Mouse (Mus musculus) embryonic facial prominence, embryonic 13.5 days (tissue): ENCODE data around the gene Ube4b. TPM values are rescaled to one million over a fixed set of nuclear protein-coding genes. Genes with fewer than 3 reads are reported as not detected.

ENCODE experiments used
- ATAC-seq: fragments of 200-750 bp; cut with Nextera tagmentation; 2 replicates; pipeline ENCODE4 v1.8.0; 2017; ENCODE audit warnings: low read depth; ENCODE audit not compliant: insufficient number of reproducible peaks, insufficient read depth, low FRiP score, low TSS enrichment
- H3K27ac ChIP-seq: fragments of 300-500 bp; sonication (generic); 2 replicates; pipeline ENCODE4 v1.5.1; 2015; ENCODE audit warnings: moderate library complexity, mild to moderate bottlenecking, inconsistent platforms
- H3K27me3 ChIP-seq: fragments of 300-500 bp; sonication (generic); 2 replicates; pipeline ENCODE4 v1.6.1; 2015; ENCODE audit warnings: mild to moderate bottlenecking, inconsistent platforms
- H3K36me3 ChIP-seq: fragments of 300-500 bp; sonication (generic); 2 replicates; pipeline ENCODE4 v1.6.1; 2015; ENCODE audit warnings: mild to moderate bottlenecking, inconsistent platforms
- H3K4me1 ChIP-seq: fragments of 300-500 bp; sonication (generic); 2 replicates; pipeline ENCODE4 v1.6.1; 2015; ENCODE audit warnings: inconsistent platforms
- H3K4me2 ChIP-seq: fragments of 300-500 bp; sonication (generic); 2 replicates; pipeline ENCODE4 v1.6.1; 2015; ENCODE audit warnings: moderate library complexity, mild to moderate bottlenecking, inconsistent platforms
- H3K4me3 ChIP-seq: fragments of 300-500 bp; sonication (generic); 2 replicates; pipeline ENCODE4 v1.5.1; 2015; ENCODE audit warnings: mild to moderate bottlenecking, inconsistent platforms
- H3K9ac ChIP-seq: fragments of 300-500 bp; sonication (generic); 2 replicates; pipeline ENCODE4 v1.6.1; 2015; ENCODE audit warnings: mild to moderate bottlenecking, inconsistent platforms
- H3K9me3 ChIP-seq: fragments of 300-500 bp; sonication (generic); 2 replicates; pipeline ENCODE4 v1.6.1; 2016; ENCODE audit warnings: inconsistent platforms
- WGBS: fragments of 180-500 bp; shearing (Covaris S2); methylation state at CpG from one replicate; pipeline ENCODE4 v1.1.7; 2015; ENCODE audit warnings: mixed read lengths; 5-methylcytosine and 5-hydroxymethylcytosine counted together
- polyA plus RNA-seq: library from polyadenylated mRNA; unstranded; fragments of >200 nt; fragmentation: Nextera tagmentation; extraction: Ambion mirVana; gene quantifications from 2 replicates; pipeline ENCODE4 v1.2.1, GENCODE M21; 2015

Ube4b gene
- polyA plus RNA-seq, 1 experiment from 2014 or later, result 49.4 TPM

- no peaks in the 10 kb centered on the region for H3K27me3 ChIP-seq
- no peak overlapping the region for H3K4me3 ChIP-seq
- no peak overlapping the region for H3K9ac ChIP-seq
- no peak for ATAC-seq
- no peak overlapping the region for H3K27ac ChIP-seq
- no peaks in the 10 kb centered on the region for H3K9me3 ChIP-seq
- peaks cover 94% of the 10 kb centered on the region for H3K36me3 ChIP-seq
- no peak overlapping the region for H3K4me2 ChIP-seq
- no peaks in the 10 kb centered on the region; the same call in 1 of the 2 replicates for H3K4me1 ChIP-seq
- 93% methylated on average over 5 of the region's 5 CpGs for WGBS
These were observed 68.6 kb downstream of the Ube4b start for GRCm38 (mm10) chr4:149357982-149358381.

GRCm38 (mm10) chr4:149354671-149355070, 71.9 kb downstream of the Ube4b start:
- H3K27me3 ChIP-seq, result no peaks in the 10 kb centered on the region
- H3K9ac ChIP-seq, result no peak overlapping the region
- H3K4me2 ChIP-seq, result no peak overlapping the region
- H3K36me3 ChIP-seq, result peaks cover 96% of the 10 kb centered on the region
- H3K4me1 ChIP-seq, result 0 out of 2 replicates have a peak, but pooled peaks cover 4% of the 10 kb centered on the region
- H3K27ac ChIP-seq, result no peak overlapping the region
- H3K4me3 ChIP-seq, result no peak overlapping the region
- 96% methylated on average over 8 of the region's 8 CpGs for WGBS
- ATAC-seq, result no peak
- H3K9me3 ChIP-seq, result no peaks in the 10 kb centered on the region

GRCm38 (mm10) chr4:149351596-149352150, 74.9 kb downstream of the Ube4b start:
- Histone ChIP-seq H3K9me3 (no peaks in the 10 kb centered on the region), H3K4me2 (no peak overlapping the region), H3K36me3 (peaks cover 86% of the 10 kb centered on the region), H3K9ac (no peak overlapping the region), H3K4me1 (0 out of 2 replicates have a peak, but pooled peaks cover 5% of the 10 kb centered on the region), H3K27ac (no peak overlapping the region), H3K4me3 (no peak overlapping the region), H3K27me3 (no peaks in the 10 kb centered on the region)
- WGBS, result 88% methylated on average over 8 of the region's 8 CpGs
- ATAC-seq, result no peak

- no peak for ATAC-seq
- WGBS, result 73% methylated on average over 5 of the region's 5 CpGs
- H3K36me3 ChIP-seq, result peaks cover 87% of the 10 kb centered on the region
These were observed 77.6 kb downstream of the Ube4b start for GRCm38 (mm10) chr4:149348963-149349362.

GRCm38 (mm10) chr4:149345873-149346272, 80.7 kb downstream of the Ube4b start:
- H3K4me2 ChIP-seq, result no peak overlapping the region
- no peaks in the 10 kb centered on the region for H3K9me3 ChIP-seq
- WGBS, result 70% methylated on average over 5 of the region's 5 CpGs
- H3K36me3 ChIP-seq, result peaks cover 86% of the 10 kb centered on the region
- no peak overlapping the region for H3K9ac ChIP-seq
- H3K27me3 ChIP-seq, result no peaks in the 10 kb centered on the region
- H3K4me3 ChIP-seq, result no peak overlapping the region
- H3K4me1 ChIP-seq, result 0 out of 2 replicates have a peak, but pooled peaks cover 5% of the 10 kb centered on the region
- no peak for ATAC-seq
- no peak overlapping the region for H3K27ac ChIP-seq

More at GRCm38 (mm10) chr4:149348963-149349362, 77.6 kb downstream of the Ube4b start:
- Histone ChIP-seq H3K27me3 (no peaks in the 10 kb centered on the region), H3K9me3 (no peaks in the 10 kb centered on the region), H3K4me2 (no peak overlapping the region), H3K27ac (no peak overlapping the region), H3K4me1 (0 out of 2 replicates have a peak, but pooled peaks cover 5% of the 10 kb centered on the region), H3K4me3 (no peak overlapping the region), H3K9ac (no peak overlapping the region)

GRCm38 (mm10) chr4:149344311-149344710, 82.2 kb downstream of the Ube4b start:
- H3K9ac ChIP-seq, result 0 out of 2 replicates have a peak overlapping the region, but pooled peaks have one; percentile 28
- ATAC-seq, result no peak
- H3K4me2 ChIP-seq, result no peak overlapping the region
- no peak overlapping the region for H3K4me3 ChIP-seq
- no peaks in the 10 kb centered on the region for H3K4me1 ChIP-seq
- no peaks in the 10 kb centered on the region for H3K27me3 ChIP-seq
- H3K9me3 ChIP-seq, result no peaks in the 10 kb centered on the region
- peaks cover 80% of the 10 kb centered on the region for H3K36me3 ChIP-seq
- no peak overlapping the region for H3K27ac ChIP-seq
- WGBS, result 85% methylated on average over 8 of the region's 8 CpGs

GRCm38 (mm10) chr4:149340680-149341079, 85.9 kb downstream of the Ube4b start:
- peaks cover 89% of the 10 kb centered on the region for H3K36me3 ChIP-seq
- no peaks in the 10 kb centered on the region for H3K4me1 ChIP-seq
- WGBS, result 31% methylated on average over 2 of the region's 2 CpGs
- H3K4me2 ChIP-seq, result no peak overlapping the region
- H3K27me3 ChIP-seq, result no peaks in the 10 kb centered on the region
- no peaks in the 10 kb centered on the region for H3K9me3 ChIP-seq
- H3K9ac ChIP-seq, result no peak overlapping the region
- H3K27ac ChIP-seq, result no peak overlapping the region
- ATAC-seq, result no peak
- no peak overlapping the region for H3K4me3 ChIP-seq

- Histone ChIP-seq H3K27ac (no peak overlapping the region), H3K36me3 (peaks cover 89% of the 10 kb centered on the region), H3K9me3 (no peaks in the 10 kb centered on the region), H3K9ac (no peak overlapping the region), H3K27me3 (no peaks in the 10 kb centered on the region), H3K4me1 (no peaks in the 10 kb centered on the region), H3K4me2 (no peak overlapping the region), H3K4me3 (no peak overlapping the region)
- WGBS, result 64% methylated on average over 5 of the region's 5 CpGs
- ATAC-seq, result no peak
These were observed 86.9 kb downstream of the Ube4b start for GRCm38 (mm10) chr4:149339426-149340214.

- no peaks in the 10 kb centered on the region for H3K4me1 ChIP-seq
- no peaks in the 10 kb centered on the region for H3K27me3 ChIP-seq
- no peak overlapping the region for H3K4me3 ChIP-seq
- no peak for ATAC-seq
- H3K9ac ChIP-seq, result no peak overlapping the region
- H3K27ac ChIP-seq, result no peak overlapping the region
- peaks cover 86% of the 10 kb centered on the region for H3K36me3 ChIP-seq
- no peaks in the 10 kb centered on the region for H3K9me3 ChIP-seq
- 61% methylated on average over 2 of the region's 2 CpGs for WGBS
- no peak overlapping the region for H3K4me2 ChIP-seq
These were observed 88.4 kb downstream of the Ube4b start for GRCm38 (mm10) chr4:149338137-149338536.

GRCm38 (mm10) chr4:149337353-149337752, 89.2 kb downstream of the Ube4b start:
- H3K36me3 ChIP-seq, result peaks cover 86% of the 10 kb centered on the region
- H3K27me3 ChIP-seq, result no peaks in the 10 kb centered on the region
- no peak overlapping the region for H3K4me3 ChIP-seq
- H3K9me3 ChIP-seq, result no peaks in the 10 kb centered on the region
- no peak overlapping the region for H3K27ac ChIP-seq
- no peak overlapping the region for H3K9ac ChIP-seq
- 90% methylated on average over 9 of the region's 9 CpGs for WGBS
- H3K4me2 ChIP-seq, result no peak overlapping the region
- ATAC-seq, result no peak
- H3K4me1 ChIP-seq, result no peaks in the 10 kb centered on the region

GRCm38 (mm10) chr4:149336302-149336701, 90.2 kb downstream of the Ube4b start:
- Histone ChIP-seq H3K4me2 (no peak overlapping the region), H3K9me3 (no peaks in the 10 kb centered on the region), H3K4me3 (no peak overlapping the region), H3K4me1 (no peaks in the 10 kb centered on the region), H3K36me3 (peaks cover 86% of the 10 kb centered on the region), H3K27me3 (no peaks in the 10 kb centered on the region), H3K27ac (no peak overlapping the region), H3K9ac (no peak overlapping the region)
- no peak for ATAC-seq
- 84% methylated on average over 7 of the region's 7 CpGs for WGBS

- no peak for ATAC-seq
- no peak overlapping the region for H3K9ac ChIP-seq
These were observed 91.7 kb downstream of the Ube4b start for GRCm38 (mm10) chr4:149334881-149335280.

More at GRCm38 (mm10) chr4:149334881-149335280, 91.7 kb downstream of the Ube4b start:
- Histone ChIP-seq H3K4me1 (no peaks in the 10 kb centered on the region), H3K9me3 (no peaks in the 10 kb centered on the region), H3K4me2 (no peak overlapping the region), H3K27ac (no peak overlapping the region), H3K36me3 (peaks cover 93% of the 10 kb centered on the region), H3K27me3 (no peaks in the 10 kb centered on the region), H3K4me3 (no peak overlapping the region)
- WGBS, result 94% methylated on average over 11 of the region's 11 CpGs
